Mouse (Mus musculus) heart, postnatal 10 days (tissue): ENCODE data around the gene Bri3bp. TPM values are rescaled to one million over a fixed set of nuclear protein-coding genes. Genes with fewer than 3 reads are reported as not detected.
A peak's percentile ranks its signal among the peaks of the same experiment; 100 is the strongest.
"Not testable (repeated sequence)": the region's sequence is repeated elsewhere in the genome, so short reads cannot be mapped to it uniquely, and the experiment has no call there.

Source experiments
- DNase-seq, 2 experiments: peaks; one replicate each; pipeline ENCODE4 v3.0.0; 2021
- intact Hi-C: fragments of 180-260 bp; cut with DNase I; formaldehyde crosslinking; loops from one replicate; pipeline ENCODE4 v1.15.1; 2025
- total RNA-seq, 2 experiments: library from RNA; stranded (reverse); gene quantifications; 2 replicates each; pipeline ENCODE4 v1.2.3; 2021

Bri3bp gene
- total RNA-seq, 2 experiments from 2014 or later: 56.4 to 62.5 TPM

- intact Hi-C loops: no loop called here
- no peak for DNase-seq
Measured at GRCm38 (mm10) chr5:125480434-125481231, 39.3 kb downstream of the Bri3bp start.

- intact Hi-C loops: no loop called here
- no peak for DNase-seq
Measured at GRCm38 (mm10) chr5:125482474-125482873, 41.1 kb downstream of the Bri3bp start.

GRCm38 (mm10) chr5:125483712-125484611 lies 42.6 kb downstream of the Bri3bp start:
- no peak for DNase-seq
- intact Hi-C loops: no loop called here

GRCm38 (mm10) chr5:125485031-125485778 lies 43.8 kb downstream of the Bri3bp start:
- DNase-seq: no peak
- intact Hi-C loops: no loop called here

- intact Hi-C loops: no loop called here
- DNase-seq: no peak
Measured at GRCm38 (mm10) chr5:125486088-125486487, 44.7 kb downstream of the Bri3bp start.

GRCm38 (mm10) chr5:125487375-125488115 lies 46.2 kb downstream of the Bri3bp start:
- no peak for DNase-seq

GRCm38 (mm10) chr5:125488116-125488455 lies 46.7 kb downstream of the Bri3bp start:
- peak in 1 of 2 experiments; percentile 38 for DNase-seq
- intact Hi-C loops: no loop called here

More at GRCm38 (mm10) chr5:125487375-125488115, 46.2 kb downstream of the Bri3bp start:
- intact Hi-C loops: no loop called here

GRCm38 (mm10) chr5:125488953-125489352 lies 47.6 kb downstream of the Bri3bp start:
- DNase-seq, intact Hi-C loops: not testable (repeated sequence)

- intact Hi-C loops: no loop called here
- DNase-seq: peak; percentile 75 to 80
Measured at GRCm38 (mm10) chr5:125491107-125491506, 49.7 kb downstream of the Bri3bp start.

GRCm38 (mm10) chr5:125492379-125493092 lies 51.2 kb downstream of the Bri3bp start:
- no peak for DNase-seq
- intact Hi-C loops: no loop called here

GRCm38 (mm10) chr5:125493093-125493423 lies 51.7 kb downstream of the Bri3bp start:
- DNase-seq: no peak

GRCm38 (mm10) chr5:125495655-125496054 lies 54.3 kb downstream of the Bri3bp start:
- no peak for DNase-seq

More at GRCm38 (mm10) chr5:125493093-125493423, 51.7 kb downstream of the Bri3bp start:
- intact Hi-C loops: no loop called here

GRCm38 (mm10) chr5:125497821-125498600 lies 56.6 kb downstream of the Bri3bp start:
- peak; percentile 52 to 76 for DNase-seq

More at GRCm38 (mm10) chr5:125495655-125496054, 54.3 kb downstream of the Bri3bp start:
- intact Hi-C loops: no loop called here

GRCm38 (mm10) chr5:125501505-125501904 lies 60.1 kb downstream of the Bri3bp start:
- intact Hi-C loops: no loop called here
- no peak for DNase-seq

More at GRCm38 (mm10) chr5:125497821-125498600, 56.6 kb downstream of the Bri3bp start:
- intact Hi-C loops: no loop called here

GRCm38 (mm10) chr5:125502186-125502585 lies 60.8 kb downstream of the Bri3bp start:
- intact Hi-C loops: no loop called here
- no peak for DNase-seq

GRCm38 (mm10) chr5:125503628-125504027 lies 62.3 kb downstream of the Bri3bp start:
- intact Hi-C loops: no loop called here
- DNase-seq: no peak

- intact Hi-C loops: no loop called here
- DNase-seq: no peak
Measured at GRCm38 (mm10) chr5:125504692-125505091, 63.3 kb downstream of the Bri3bp start.

GRCm38 (mm10) chr5:125505968-125506367 lies 64.6 kb downstream of the Bri3bp start:
- no peak for DNase-seq
- intact Hi-C loops: no loop called here

GRCm38 (mm10) chr5:125507582-125507981 lies 66.2 kb downstream of the Bri3bp start:
- intact Hi-C loops: no loop called here
- no peak for DNase-seq
